Mouse (Mus musculus) heart, embryonic 16.5 days (tissue): Measurements from ENCODE around the gene Rhot1. TPM values are rescaled to one million over a fixed set of nuclear protein-coding genes. Genes with fewer than 3 reads are reported as not detected.

Source experiments
- ATAC-seq: fragments of 200-750 bp; cut with Nextera tagmentation; replicated peaks from 2 replicates; pipeline ENCODE4 v1.8.0; 2017; ENCODE audit warnings: moderate number of reproducible peaks; ENCODE audit not compliant: insufficient read depth, low FRiP score; ENCODE audit errors: extremely low read depth
- H3K27ac ChIP-seq: fragments of 300-500 bp; sonication (generic); 2 replicates; pipeline ENCODE4 v1.5.1; 2014; ENCODE audit warnings: mild to moderate bottlenecking, low read length, control low read depth, moderate library complexity
- H3K27me3 ChIP-seq: fragments of 300-500 bp; sonication (generic); 2 replicates; pipeline ENCODE4 v1.6.1; 2014; ENCODE audit warnings: low read length, mixed read lengths; ENCODE audit not compliant: control insufficient read depth, insufficient read depth
- H3K36me3 ChIP-seq: fragments of 300-500 bp; sonication (generic); 2 replicates; pipeline ENCODE4 v1.6.1; 2014; ENCODE audit not compliant: control insufficient read depth, insufficient read depth
- H3K4me1 ChIP-seq: fragments of 300-500 bp; sonication (generic); 2 replicates; pipeline ENCODE4 v1.6.1; 2014; ENCODE audit warnings: low read length, mixed read lengths; ENCODE audit not compliant: control insufficient read depth, insufficient read depth
- H3K4me2 ChIP-seq: fragments of 300-500 bp; sonication (generic); 2 replicates; pipeline ENCODE4 v1.6.1; 2014; ENCODE audit warnings: low read depth, mild to moderate bottlenecking, control low read depth, low read length
- H3K4me3 ChIP-seq: fragments of 300-500 bp; sonication (generic); 2 replicates; pipeline ENCODE4 v1.5.1; 2014; ENCODE audit warnings: mild to moderate bottlenecking, control low read depth, low read length
- H3K9ac ChIP-seq: fragments of 300-500 bp; sonication (generic); 2 replicates; pipeline ENCODE4 v1.6.1; 2014; ENCODE audit warnings: low read length, control low read depth
- H3K9me3 ChIP-seq: fragments of 300-500 bp; sonication (generic); replicated peaks from 2 replicates; pipeline ENCODE4 v1.6.1; 2016; ENCODE audit warnings: low read length; ENCODE audit not compliant: control insufficient read depth
- WGBS: fragments of 180-500 bp; shearing (Covaris S2); extraction: QIAGEN DNeasy Blood & Tissue Kit; methylation state at CpG from one replicate; pipeline ENCODE4 v1.1.7; 2014; 5-methylcytosine and 5-hydroxymethylcytosine counted together
- polyA plus RNA-seq: library from polyadenylated mRNA; unstranded; fragments of >200 nt; fragmentation: Nextera tagmentation; extraction: Ambion mirVana; gene quantifications from 2 replicates; pipeline ENCODE4 v1.2.1, GENCODE M21; 2015

The Rhot1 gene
- polyA plus RNA-seq, 1 experiment from 2014 or later, result 69.9 TPM

DNA sequence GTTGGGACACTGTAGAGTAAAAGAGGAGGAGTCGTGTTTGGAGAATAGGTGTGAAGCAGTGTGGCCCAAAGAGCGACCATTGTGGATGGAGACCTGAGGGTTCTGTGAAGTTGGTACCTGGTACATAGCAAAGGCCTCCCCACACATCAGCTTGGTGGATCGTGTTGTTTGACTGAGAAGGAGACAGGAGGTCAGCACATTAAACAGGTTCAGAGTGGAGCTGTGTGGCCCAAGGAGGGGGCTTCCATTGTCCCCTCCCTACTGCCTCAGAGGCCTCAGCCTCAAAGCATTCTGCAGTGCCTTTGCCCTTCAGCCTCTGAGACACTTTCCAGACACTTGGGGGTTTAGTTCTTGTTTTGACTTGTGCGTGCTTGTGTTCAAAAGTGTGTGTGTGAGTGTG lies 105.1 kb downstream of the Rhot1 start:
- H3K9ac ChIP-seq, result no peak overlapping the region
- H3K36me3 ChIP-seq, result no peaks in the 10 kb centered on the region
- no peak overlapping the region for H3K4me2 ChIP-seq
- no peaks in the 10 kb centered on the region for H3K9me3 ChIP-seq
- WGBS, result 69% methylated on average over 4 of the region's 4 CpGs
- no peak overlapping the region for H3K27ac ChIP-seq
- no peaks in the 10 kb centered on the region for H3K4me1 ChIP-seq
- H3K4me3 ChIP-seq, result no peak overlapping the region
- H3K27me3 ChIP-seq, result no peaks in the 10 kb centered on the region; the same call in 1 of the 2 replicates
- ATAC-seq, result no peak

DNA sequence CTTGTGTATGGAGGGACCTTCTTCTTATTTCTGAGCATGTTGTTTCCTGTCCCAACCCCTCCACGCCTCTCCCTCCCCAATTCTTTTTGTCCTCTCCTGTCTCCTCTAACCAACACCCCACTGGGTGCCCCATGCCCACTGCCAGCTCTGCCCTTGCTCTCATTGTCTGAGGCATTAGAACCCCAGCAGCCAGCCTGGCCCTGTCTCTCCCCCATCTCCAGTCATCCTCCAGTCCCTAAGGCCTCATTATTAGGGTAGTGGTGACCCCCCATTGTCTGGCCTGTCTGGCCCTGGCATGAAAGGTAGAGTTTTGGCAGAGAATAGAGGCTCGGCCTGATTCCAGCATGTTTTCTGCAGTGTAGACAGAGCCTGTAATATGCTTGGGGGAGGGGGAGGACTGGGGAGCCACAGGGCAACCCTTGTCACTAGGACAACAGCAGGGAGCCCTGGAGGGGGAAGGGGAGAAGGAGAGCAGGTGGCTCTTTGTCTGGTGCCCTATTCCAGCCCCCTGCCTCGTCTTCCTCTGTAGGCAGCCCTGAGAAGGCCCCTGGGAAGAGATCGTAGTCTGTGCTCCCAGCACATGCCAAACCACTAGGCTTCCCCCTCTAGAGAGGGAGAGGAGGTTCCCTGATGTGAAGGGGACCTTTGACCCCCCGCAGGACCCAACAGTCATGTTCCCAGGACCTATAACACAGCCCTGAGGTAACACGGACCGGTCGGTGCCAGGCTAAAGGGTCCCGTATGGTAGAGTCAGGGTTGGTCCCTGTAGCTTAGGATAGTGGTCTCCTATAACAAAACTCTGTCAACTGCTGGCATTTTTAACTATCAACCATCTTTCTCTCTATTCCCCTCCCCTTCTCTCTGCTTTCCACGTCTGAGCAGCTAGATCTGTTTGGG lies 107.2 kb downstream of the Rhot1 start:
- Histone ChIP-seq H3K4me1 (no peaks in the 10 kb centered on the region), H3K4me3 (no peak overlapping the region), H3K4me2 (no peak overlapping the region), H3K9me3 (no peaks in the 10 kb centered on the region), H3K9ac (no peak overlapping the region), H3K27ac (no peak overlapping the region), H3K36me3 (no peaks in the 10 kb centered on the region), H3K27me3 (no peaks in the 10 kb centered on the region; the same call in 1 of the 2 replicates)
- WGBS, result 63% methylated on average over 10 of the region's 10 CpGs
- no peak for ATAC-seq

Other genes with a start within 250 kb of the Rhot1 start
- 30.1 and 34.1 TPM in 2 replicates for gene Utp6, start 246.6 kb upstream of the Rhot1 start, polyA plus RNA-seq
- 12.7 and 13.9 TPM in 2 replicates for gene Suz12, start 215.9 kb upstream of the Rhot1 start, polyA plus RNA-seq
- gene Crlf3, start 128.0 kb upstream of the Rhot1 start, polyA plus RNA-seq, result 32.0 and 42.8 TPM in 2 replicates
- gene Atad5, start 119.6 kb upstream of the Rhot1 start, polyA plus RNA-seq, result 4.6 and 5.0 TPM in 2 replicates
- gene Tefm, start 66.8 kb upstream of the Rhot1 start, polyA plus RNA-seq, result 31.9 and 35.5 TPM in 2 replicates
- gene Adap2, start 54.9 kb upstream of the Rhot1 start, polyA plus RNA-seq, result 1.7 and 1.8 TPM in 2 replicates
- 12.5 and 14.5 TPM in 2 replicates for gene Rnf135, start 25.2 kb upstream of the Rhot1 start, polyA plus RNA-seq
- gene Rhbdl3, start 91.9 kb downstream of the Rhot1 start, polyA plus RNA-seq, result 1.9 and 3.1 TPM in 2 replicates
- 14.7 and 17.7 TPM in 2 replicates for gene 5730455P16Rik, start 169.0 kb downstream of the Rhot1 start, polyA plus RNA-seq
- gene Zfp207, start 174.3 kb downstream of the Rhot1 start, polyA plus RNA-seq, result 141 and 155 TPM in 2 replicates
- gene Psmd11, start 219.6 kb downstream of the Rhot1 start, polyA plus RNA-seq, result 189 and 197 TPM in 2 replicates